Mouse (Mus musculus): ENCODE data around the gene Abhd12b. TPM values are rescaled to one million over a fixed set of nuclear protein-coding genes. Genes with fewer than 3 reads are reported as not detected.
"Not testable (repeated sequence)": the region's sequence is repeated elsewhere in the genome, so short reads cannot be mapped to it uniquely, and the experiment has no call there.

Abhd12b gene
- total RNA-seq, 2 experiments from 2014 or later: not detected

DNA sequence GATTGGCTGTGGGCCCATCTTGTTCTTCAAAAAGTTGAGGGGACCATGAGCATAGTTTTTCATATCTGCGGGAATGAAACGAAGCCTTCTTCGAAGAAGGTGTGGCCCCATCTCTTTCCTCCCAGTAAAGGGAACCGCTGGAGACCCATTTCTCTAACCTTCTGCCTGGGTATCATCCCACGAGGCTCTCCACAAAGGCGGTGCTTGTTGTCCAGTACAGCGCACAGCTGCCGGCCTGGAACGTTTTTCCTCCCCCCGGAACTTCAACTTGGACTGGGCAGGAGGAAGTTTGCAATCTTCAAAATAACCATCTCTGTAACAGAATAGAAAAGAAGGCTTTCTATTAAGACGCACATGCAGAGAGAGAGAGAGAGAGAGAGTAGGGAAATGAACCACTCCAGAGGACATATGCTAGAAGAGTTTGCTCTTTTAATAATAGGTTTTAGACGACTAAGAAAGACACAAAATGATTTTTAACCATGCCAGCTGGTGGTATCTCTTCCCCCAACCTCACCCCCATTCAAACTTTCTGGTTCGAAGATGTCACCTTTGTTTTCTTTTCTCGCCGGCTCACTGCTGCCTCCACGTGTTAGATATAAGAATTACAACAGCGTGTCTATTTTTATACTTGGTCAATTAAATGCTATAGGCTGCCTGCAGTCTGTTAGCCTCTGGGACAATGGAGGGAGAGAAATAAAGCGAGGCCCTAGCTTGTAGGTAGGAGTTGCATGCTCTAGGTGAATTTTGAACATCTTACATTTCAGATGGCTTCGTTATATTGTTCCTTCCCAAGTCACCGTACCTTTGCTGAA lies 9.1 kb upstream of the Abhd12b start:
- peak; percentile 48 for DNase-seq
- Histone ChIP-seq H3K4me3 (peak overlapping the region; percentile 52), H3K27ac (peak overlapping the region; percentile 62)
- TF ChIP-seq CTCF (IDR thresholded peaks at IDR 0.05): peak; percentile 74
- intact Hi-C loops (cut with DNase I): loop anchor here (2.0 to 10.0 kb wide), 4 partner anchors 83 to 390 kb away; no protein-coding TSS in a partner anchor

GRCm38 (mm10) chr12:70145586-70145985 lies 8.4 kb upstream of the Abhd12b start:
- no peak for DNase-seq
- H3K4me3 ChIP-seq: no peak overlapping the region
- TF ChIP-seq CTCF (IDR thresholded peaks at IDR 0.05): no peak
- intact Hi-C loops (cut with DNase I): loop anchor here (2.0 to 10.0 kb wide), 3 partner anchors 183 to 391 kb away; no protein-coding TSS in a partner anchor
- H3K27ac ChIP-seq: no peak overlapping the region

- Histone ChIP-seq H3K4me3 (peak overlapping the region; percentile 69), H3K27ac (peak overlapping the region; percentile 75)
- TF ChIP-seq CTCF (IDR thresholded peaks at IDR 0.05): no peak
- peak; percentile 27 for DNase-seq
- intact Hi-C loops (cut with DNase I): loop anchor here (2.0 to 10.0 kb wide), 3 partner anchors 35 to 393 kb away; partner anchors contain the start of gene Nin
Measured at GRCm38 (mm10) chr12:70147986-70148630, 5.8 kb upstream of the Abhd12b start.

GRCm38 (mm10) chr12:70148631-70149265 lies 5.2 kb upstream of the Abhd12b start:
- intact Hi-C loops (cut with DNase I): loop anchor here (10.0 kb wide), 2 partner anchors 224 to 394 kb away; no protein-coding TSS in a partner anchor

DNA sequence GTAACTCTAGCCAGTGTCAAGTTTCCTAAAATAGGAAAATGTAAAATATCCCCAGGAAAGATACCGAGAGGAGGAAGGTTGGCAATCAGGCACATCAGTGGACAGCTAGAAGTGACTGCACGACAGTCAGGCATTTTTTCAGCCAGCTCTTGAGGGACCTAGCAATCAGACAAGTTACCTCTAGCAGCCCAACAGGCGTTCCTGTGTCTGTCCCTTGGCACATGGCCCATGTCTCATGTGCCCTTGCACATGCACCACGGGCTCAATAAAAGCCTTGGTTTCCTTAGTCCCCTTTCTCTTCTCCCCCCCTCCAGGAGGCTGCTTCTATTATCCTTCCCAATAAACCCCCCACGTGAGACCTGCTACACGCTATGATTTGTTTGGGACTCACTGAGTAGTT lies 2.3 kb downstream of the Abhd12b start:
- intact Hi-C loops (cut with DNase I): no loop called here
- Histone ChIP-seq H3K27ac (no peak overlapping the region), H3K4me3 (no peak overlapping the region)
- TF ChIP-seq CTCF (IDR thresholded peaks at IDR 0.05): no peak
- DNase-seq: no peak

More at GRCm38 (mm10) chr12:70148631-70149265, 5.2 kb upstream of the Abhd12b start:
- H3K27ac ChIP-seq: peak overlapping the region; percentile 75
- TF ChIP-seq CTCF (IDR thresholded peaks at IDR 0.05): no peak
- H3K4me3 ChIP-seq: peak overlapping the region; percentile 69
- no peak for DNase-seq

- Histone ChIP-seq H3K4me3 (no peak overlapping the region), H3K27ac (no peak overlapping the region)
- TF ChIP-seq CTCF (IDR thresholded peaks at IDR 0.05): no peak
- no peak for DNase-seq
- intact Hi-C loops (cut with DNase I): no loop called here
Measured at GRCm38 (mm10) chr12:70157292-70158066, 3.5 kb downstream of the Abhd12b start.

- Histone ChIP-seq H3K4me3 (no peak overlapping the region), H3K27ac (no peak overlapping the region)
- TF ChIP-seq CTCF (IDR thresholded peaks at IDR 0.05): no peak
- no peak for DNase-seq
- intact Hi-C loops (cut with DNase I): no loop called here
Measured at GRCm38 (mm10) chr12:70161057-70161456, 7.1 kb downstream of the Abhd12b start.

DNA sequence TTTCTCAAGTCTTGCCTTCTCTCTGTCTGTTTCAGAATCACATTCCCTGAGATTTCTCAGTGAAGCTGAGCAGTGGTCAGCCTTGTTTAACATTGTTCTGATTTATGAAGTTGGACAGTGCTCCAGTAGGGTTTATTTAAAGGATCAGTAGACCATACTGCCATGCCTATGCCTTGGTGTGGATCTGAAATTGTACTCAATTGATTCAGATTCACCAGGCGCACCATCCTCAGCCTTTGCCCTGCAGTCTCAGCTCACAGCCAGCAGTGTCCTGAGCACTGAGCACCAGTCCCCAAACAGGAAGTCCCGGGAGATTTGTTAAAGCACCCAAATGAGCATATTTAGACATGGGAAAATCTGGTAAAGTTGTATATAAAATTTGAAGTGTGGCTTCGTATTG lies 10.8 kb downstream of the Abhd12b start:
- Histone ChIP-seq H3K27ac (no peak overlapping the region), H3K4me3 (no peak overlapping the region)
- TF ChIP-seq CTCF (IDR thresholded peaks at IDR 0.05): no peak
- intact Hi-C loops (cut with DNase I): no loop called here
- no peak for DNase-seq

DNA sequence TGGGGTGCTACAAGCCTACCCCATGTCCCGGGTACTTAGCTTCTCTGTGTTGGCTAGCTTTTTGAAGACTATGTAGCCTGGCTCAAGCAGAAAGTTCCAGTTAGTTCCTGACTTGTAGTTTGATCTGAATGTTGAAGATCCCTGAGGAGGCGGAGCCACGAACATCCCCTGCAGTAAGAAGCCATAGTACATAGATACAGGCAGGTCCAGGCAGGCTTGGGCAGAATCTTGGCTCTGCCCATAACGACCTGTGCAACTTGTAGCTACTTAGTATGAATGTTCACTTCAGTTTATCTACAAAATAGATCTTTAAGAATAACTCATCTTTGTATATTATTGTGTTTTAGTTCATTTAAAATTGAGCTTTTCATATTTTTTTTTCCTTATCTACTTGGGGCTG lies 14.0 kb downstream of the Abhd12b start:
- DNase-seq: no peak
- Histone ChIP-seq H3K27ac (no peak overlapping the region), H3K4me3 (no peak overlapping the region)
- intact Hi-C loops (cut with DNase I): no loop called here
- no peak for TF ChIP-seq CTCF (IDR thresholded peaks at IDR 0.05)

DNA sequence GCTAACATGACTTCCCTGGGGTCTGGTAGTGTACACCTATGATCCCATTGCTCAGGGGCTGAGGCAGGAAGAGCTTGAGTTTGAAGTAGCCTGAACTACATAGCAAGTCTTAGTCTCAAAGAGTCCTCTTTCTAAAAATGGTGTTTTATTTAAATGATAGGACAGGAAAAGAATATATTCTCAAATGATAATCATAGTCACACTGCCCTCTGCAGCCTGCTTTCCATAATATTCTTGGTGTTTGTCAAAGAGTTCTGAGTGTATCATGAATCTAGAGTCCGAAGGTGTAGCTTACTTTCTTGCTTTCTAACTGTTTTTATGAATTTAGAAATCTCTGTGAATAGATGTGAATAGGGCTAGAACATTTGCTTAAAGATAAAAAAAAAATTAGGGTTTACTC lies 16.0 kb downstream of the Abhd12b start:
- no peak overlapping the region for H3K4me3 ChIP-seq
- intact Hi-C loops (cut with DNase I): no loop called here
- no peak overlapping the region for H3K27ac ChIP-seq
- TF ChIP-seq CTCF (IDR thresholded peaks at IDR 0.05): peak; percentile 11; the same call in 1 of the 2 replicates
- no peak for DNase-seq

GRCm38 (mm10) chr12:70183507-70183906 lies 29.6 kb downstream of the Abhd12b start:
- intact Hi-C loops (cut with DNase I); DNase-seq; H3K4me3 ChIP-seq; H3K27ac ChIP-seq: not testable (repeated sequence)

- intact Hi-C loops (cut with DNase I): no loop called here
- no peak overlapping the region for H3K27ac ChIP-seq
- no peak overlapping the region for H3K4me3 ChIP-seq
- DNase-seq: no peak
- no peak for TF ChIP-seq CTCF (IDR thresholded peaks at IDR 0.05)
Measured at GRCm38 (mm10) chr12:70184173-70184783, 30.3 kb downstream of the Abhd12b start.

All from gastrocnemius, adult 2 months (tissue).